Mouse (Mus musculus): ENCODE data around the gene Catsperg1. TPM values are rescaled to one million over a fixed set of nuclear protein-coding genes. Genes with fewer than 3 reads are reported as not detected.
"Not testable (repeated sequence)": the region's sequence is repeated elsewhere in the genome, so short reads cannot be mapped to it uniquely, and the experiment has no call there.

Catsperg1 gene
- polyA plus RNA-seq, 1 experiment from 2014 or later = 1.8 TPM

DNA sequence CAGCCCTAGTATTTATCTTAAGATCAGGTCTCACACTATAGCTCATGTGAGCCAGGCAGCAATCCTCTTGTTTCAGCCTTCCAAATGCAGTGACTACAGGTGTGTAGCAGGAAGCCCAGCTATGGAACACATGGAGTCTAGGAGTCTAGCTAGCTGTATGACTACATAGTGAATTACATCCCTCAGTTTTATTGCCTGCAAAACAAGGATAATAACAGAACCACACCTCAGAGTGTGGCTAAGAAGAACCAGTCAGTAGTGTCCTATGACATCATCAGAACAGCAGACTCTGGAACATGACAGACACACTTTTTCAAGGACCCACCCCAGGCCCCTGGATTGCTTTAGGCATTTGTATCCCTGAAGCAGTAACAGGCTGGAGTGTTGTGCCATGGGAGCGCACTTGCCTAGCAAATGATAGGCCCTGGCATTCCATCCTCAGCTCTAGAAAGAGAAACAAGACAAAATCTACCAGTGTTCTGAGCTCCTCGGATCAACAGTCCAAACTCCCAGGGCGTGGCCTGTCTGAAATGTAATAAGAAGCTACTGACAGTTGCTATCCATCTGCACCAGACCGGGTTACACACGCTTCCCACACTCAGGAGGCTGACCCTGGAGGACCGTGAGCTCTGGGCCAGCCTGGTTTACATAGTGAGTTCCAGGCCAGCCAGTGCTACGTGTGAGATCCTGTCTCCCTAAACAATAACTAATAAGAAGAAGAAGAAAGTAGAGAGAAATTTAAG lies 67.0 kb downstream of the Catsperg1 start:
- Histone ChIP-seq H3K36me3 (no peaks in the 10 kb centered on the region), H3K4me1 (no peaks in the 10 kb centered on the region), H3K27ac (no peak overlapping the region), H3K4me3 (no peak overlapping the region), H3K9ac (no peak overlapping the region), H3K4me2 (replicated peaks) (no peak overlapping the region), H3K9me3 (0 out of 2 replicates have a peak, but pooled peaks cover 3% of the 10 kb centered on the region), H3K27me3 (replicated peaks) (no peaks in the 10 kb centered on the region)
- ATAC-seq (ENCODE audit: low FRiP score, low read depth) = no peak
- 90% methylated on average over 7 of the region's 7 CpGs for WGBS

DNA sequence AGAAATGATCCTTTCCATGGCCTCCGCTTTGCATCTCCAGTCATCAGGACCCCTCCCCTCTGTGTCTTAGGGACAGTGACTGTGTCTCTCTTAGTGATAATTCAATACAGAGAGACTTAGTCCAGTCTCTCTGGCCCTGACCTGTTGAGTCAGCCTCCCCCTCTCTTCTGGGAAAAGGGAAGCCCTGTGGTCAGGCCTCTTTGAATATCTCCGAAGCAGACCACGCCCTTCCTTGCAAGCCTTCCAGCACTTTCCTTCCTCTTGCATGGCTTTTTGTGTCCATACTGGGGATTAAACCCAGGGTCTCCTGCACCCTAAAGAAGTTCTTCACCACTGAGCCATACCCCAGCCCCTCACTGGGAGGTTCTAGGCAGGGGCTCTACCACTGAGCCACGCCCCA lies 69.8 kb downstream of the Catsperg1 start:
- no peaks in the 10 kb centered on the region for H3K4me1 ChIP-seq
- H3K9me3 ChIP-seq = 0 out of 2 replicates have a peak, but pooled peaks cover 3% of the 10 kb centered on the region
- H3K27ac ChIP-seq = no peak overlapping the region
- H3K36me3 ChIP-seq = no peaks in the 10 kb centered on the region
- 95% methylated on average over 4 of the region's 4 CpGs for WGBS
- H3K9ac ChIP-seq = no peak overlapping the region
- no peaks in the 10 kb centered on the region for H3K27me3 ChIP-seq (replicated peaks)
- no peak for ATAC-seq (ENCODE audit: low FRiP score, low read depth)
- no peak overlapping the region for H3K4me3 ChIP-seq
- H3K4me2 ChIP-seq (replicated peaks) = no peak overlapping the region

DNA sequence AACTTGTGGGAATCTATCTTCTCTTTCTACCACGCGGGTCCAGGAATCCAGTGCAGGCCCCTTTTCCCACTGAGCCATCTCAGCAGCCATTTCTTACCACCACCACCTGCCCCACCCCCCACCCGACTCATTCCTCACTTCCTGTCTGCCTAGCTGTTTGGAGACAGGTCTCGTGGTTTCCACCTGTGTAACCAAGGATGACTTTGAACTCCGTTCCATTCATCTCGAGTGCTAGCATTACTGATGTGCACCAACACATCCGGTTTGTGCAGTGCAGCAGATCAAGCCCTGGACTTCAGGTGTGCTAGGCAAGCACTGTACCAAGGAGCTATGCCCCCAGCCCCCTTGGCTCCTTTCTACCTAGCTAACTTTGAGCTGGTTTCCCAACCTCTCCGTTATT lies 72.4 kb downstream of the Catsperg1 start:
- Histone ChIP-seq H3K4me3 (no peak overlapping the region), H3K36me3 (no peaks in the 10 kb centered on the region), H3K9ac (no peak overlapping the region), H3K4me1 (no peaks in the 10 kb centered on the region), H3K9me3 (0 out of 2 replicates have a peak, but pooled peaks cover 3% of the 10 kb centered on the region), H3K27ac (no peak overlapping the region), H3K4me2 (replicated peaks) (no peak overlapping the region), H3K27me3 (replicated peaks) (0 out of 2 replicates have a peak, but pooled peaks cover 2% of the 10 kb centered on the region)
- 90% methylated on average over 8 of the region's 8 CpGs for WGBS
- ATAC-seq (ENCODE audit: low FRiP score, low read depth) = no peak

- peaks cover 11% of the 10 kb centered on the region for H3K4me1 ChIP-seq
- H3K36me3 ChIP-seq; H3K4me3 ChIP-seq; H3K27ac ChIP-seq; H3K4me2 ChIP-seq (replicated peaks); ATAC-seq (ENCODE audit: low FRiP score, low read depth); H3K9ac ChIP-seq; H3K9me3 ChIP-seq: not testable (repeated sequence)
- H3K27me3 ChIP-seq (replicated peaks) = peaks cover 15% of the 10 kb centered on the region; the same call in 1 of the 2 replicates
- WGBS = 88% methylated on average over 3 of the region's 4 CpGs
These were observed 74.6 kb downstream of the Catsperg1 start for GRCm38 (mm10) chr7:29139237-29139636.

DNA sequence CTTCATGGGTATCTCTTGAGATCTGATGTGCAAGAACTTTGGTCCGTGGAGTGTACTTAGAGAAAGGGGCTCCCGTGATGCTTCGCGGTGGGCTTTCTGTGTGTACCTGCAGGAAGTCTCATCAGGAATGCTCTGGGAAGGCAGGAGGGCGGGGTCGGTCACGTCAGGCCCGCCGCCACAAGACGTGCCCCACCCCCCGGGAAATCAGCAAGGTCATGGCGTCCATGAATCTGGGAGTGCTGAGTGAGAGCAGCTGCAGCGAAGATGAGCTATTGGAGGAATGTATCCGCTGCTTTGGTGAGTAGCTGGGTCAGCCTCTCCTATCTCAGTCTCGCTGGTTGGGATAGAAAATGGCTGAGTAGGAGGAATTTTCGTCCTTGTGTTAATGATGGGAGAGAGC lies 76.4 kb downstream of the Catsperg1 start:
- H3K27me3 ChIP-seq (replicated peaks) = peaks cover 15% of the 10 kb centered on the region; the same call in 1 of the 2 replicates
- H3K27ac ChIP-seq = no peak overlapping the region
- no peak overlapping the region for H3K9ac ChIP-seq
- H3K4me1 ChIP-seq = peaks cover 11% of the 10 kb centered on the region
- no peaks in the 10 kb centered on the region for H3K9me3 ChIP-seq
- H3K36me3 ChIP-seq = no peaks in the 10 kb centered on the region
- ATAC-seq (ENCODE audit: low FRiP score, low read depth) = no peak
- WGBS = 41% methylated on average over 16 of the region's 16 CpGs
- H3K4me2 ChIP-seq (replicated peaks) = no peak overlapping the region
- no peak overlapping the region for H3K4me3 ChIP-seq

- no peaks in the 10 kb centered on the region for H3K36me3 ChIP-seq
- no peak within 1 kb of the TSS for H3K27ac ChIP-seq
- no peak within 1 kb of the TSS for H3K9ac ChIP-seq
- H3K4me2 ChIP-seq (replicated peaks) = peak within 1 kb of the TSS; percentile 59
- no peak for ATAC-seq (ENCODE audit: low FRiP score, low read depth)
- no peaks in the 10 kb centered on the region for H3K9me3 ChIP-seq
- H3K4me1 ChIP-seq = peaks cover 11% of the 10 kb centered on the region
- peak within 1 kb of the TSS; percentile 23; the same call in 1 of the 2 replicates for H3K4me3 ChIP-seq
- H3K27me3 ChIP-seq (replicated peaks) = peaks cover 15% of the 10 kb centered on the region; the same call in 1 of the 2 replicates
- 2% methylated on average over 15 of the region's 20 CpGs for WGBS
These were observed 79.0 kb downstream of the Catsperg1 start, which contains the start of gene Rasgrp4 for GRCm38 (mm10) chr7:29134693-29135386. Rasgrp4 (plus strand) TSS chr7:29134851.

GRCm38 (mm10) chr7:29134230-29134629 lies 79.6 kb downstream of the Catsperg1 start:
- WGBS = under 1% methylated on average over 4 of the region's 4 CpGs
- H3K9me3 ChIP-seq = no peaks in the 10 kb centered on the region
- H3K4me2 ChIP-seq (replicated peaks) = peak overlapping the region; percentile 59
- H3K9ac ChIP-seq = no peak overlapping the region
- peaks cover 15% of the 10 kb centered on the region; the same call in 1 of the 2 replicates for H3K27me3 ChIP-seq (replicated peaks)
- no peak for ATAC-seq (ENCODE audit: low FRiP score, low read depth)
- H3K4me1 ChIP-seq = peaks cover 11% of the 10 kb centered on the region
- no peak overlapping the region for H3K27ac ChIP-seq
- no peaks in the 10 kb centered on the region for H3K36me3 ChIP-seq
- no peak overlapping the region for H3K4me3 ChIP-seq

Other genes starting within 250 kb of the Catsperg1 start
- 327 and 336 TPM in 2 replicates for gene Eif3k, start 232.2 kb downstream of the Catsperg1 start, polyA plus RNA-seq (2016; fragmentation: Nextera tagmentation; extraction: Ambion mirVana)
- gene Map4k1, start 232.0 kb downstream of the Catsperg1 start, polyA plus RNA-seq (2016; fragmentation: Nextera tagmentation; extraction: Ambion mirVana) = 5.5 and 6.2 TPM in 2 replicates
- gene Ryr1, start 88.9 kb downstream of the Catsperg1 start, polyA plus RNA-seq (2016; fragmentation: Nextera tagmentation; extraction: Ambion mirVana) = 4.4 and 5.0 TPM in 2 replicates
- gene Rasgrp4, start 79.2 kb downstream of the Catsperg1 start, polyA plus RNA-seq (2016; fragmentation: Nextera tagmentation; extraction: Ambion mirVana) = 0.61 and 0.77 TPM in 2 replicates
- gene Fam98c, start 57.8 kb downstream of the Catsperg1 start, polyA plus RNA-seq (2016; fragmentation: Nextera tagmentation; extraction: Ambion mirVana) = 30.8 and 33.7 TPM in 2 replicates
- gene Ggn, start 43.8 kb downstream of the Catsperg1 start, polyA plus RNA-seq (2016; fragmentation: Nextera tagmentation; extraction: Ambion mirVana) = 0.86 and 0.95 TPM in 2 replicates
- gene Spred3, start 43.6 kb downstream of the Catsperg1 start, polyA plus RNA-seq (2016; fragmentation: Nextera tagmentation; extraction: Ambion mirVana) = 8.3 and 9.0 TPM in 2 replicates
- gene Psmd8, start 33.3 kb downstream of the Catsperg1 start, polyA plus RNA-seq (2016; fragmentation: Nextera tagmentation; extraction: Ambion mirVana) = 326 and 327 TPM in 2 replicates
- 0.39 and 0.66 TPM in 2 replicates for gene Kcnk6, start 18.5 kb upstream of the Catsperg1 start, polyA plus RNA-seq (2016; fragmentation: Nextera tagmentation; extraction: Ambion mirVana)
- 80.2 and 82.0 TPM in 2 replicates for gene Yif1b, start 24.3 kb upstream of the Catsperg1 start, polyA plus RNA-seq (2016; fragmentation: Nextera tagmentation; extraction: Ambion mirVana)
- 1.6 and 1.7 TPM in 2 replicates for gene 2200002D01Rik, start 34.4 kb upstream of the Catsperg1 start, polyA plus RNA-seq (2016; fragmentation: Nextera tagmentation; extraction: Ambion mirVana)
- gene Spint2, start 67.9 kb upstream of the Catsperg1 start, polyA plus RNA-seq (2016; fragmentation: Nextera tagmentation; extraction: Ambion mirVana) = 23.5 and 23.9 TPM in 2 replicates
- gene Ppp1r14a, start 75.3 kb upstream of the Catsperg1 start, polyA plus RNA-seq (2016; fragmentation: Nextera tagmentation; extraction: Ambion mirVana) = 57.5 and 72.1 TPM in 2 replicates
- gene Dpf1, start 89.9 kb upstream of the Catsperg1 start, polyA plus RNA-seq (2016; fragmentation: Nextera tagmentation; extraction: Ambion mirVana) = 105 and 118 TPM in 2 replicates